10 mouse cellular contexts compared by ENCODE assay signal in genomic region chr1:139267844-139268243, GRCm38 (mm10).
DNase-seq lines count a peak whose midpoint lies in the region; ATAC-seq and TF ChIP-seq lines count a peak whose summit lies in the region.
"Had no signal": no experiment of that assay in that cellular context is flagged by ENCODE, and none has a peak within 500 bp of the region (broad histone marks: within the 10 kb centered on the region; RNA-seq: fewer than 3 reads in every experiment).

No protein-coding gene starts in this region.

- in situ Hi-C loops in Patski (cut with MboI; ENCODE audit: low pct_unique_long_range_greater_than_20kb): loop anchor here (10.0 kb wide), 2 partner anchors 433 to 943 kb away; no protein-coding TSS in a partner anchor

- H3K9me3 ChIP-seq in lung, embryonic 14.5 days (ENCODE audit: low read depth, low read length): no peaks in the 10 kb centered on the region
- no peaks in the 10 kb centered on the region for H3K9me3 ChIP-seq in hindbrain, embryonic 14.5 days (ENCODE audit: control insufficient read depth, low read length)

- CTCF ChIA-PET in Patski (lab: Charles Lee): interaction anchor here (0.7 to 2.1 kb wide), 6 partner anchors 10 to 112 kb away, joined by 3 to 4 read pairs (median 3); no protein-coding TSS in a partner anchor

- no peak overlapping the region for H3K27ac ChIP-seq in lung, embryonic 14.5 days (ENCODE audit: low read depth)
- no peak overlapping the region for H3K27ac ChIP-seq in hindbrain, embryonic 14.5 days

- TF ChIP-seq CTCF in lung, embryonic 14.5 days (IDR thresholded peaks at IDR 0.05; ENCODE audit: low read depth): peak; percentile 82
- no peak for TF ChIP-seq CTCF in lung, adult 2 months (IDR thresholded peaks at IDR 0.05; ENCODE audit: insufficient read depth, low read length)
- peak; percentile 61 for TF ChIP-seq CTCF in Patski (IDR thresholded peaks at IDR 0.05)

- ATAC-seq in lung, embryonic 14.5 days (ENCODE audit: insufficient read depth): peak; percentile 24; the same call in 1 of the 2 replicates
- ATAC-seq in Patski: peak; percentile 39
- peak; percentile 64; the same call in 1 of the 2 replicates for ATAC-seq in hindbrain, embryonic 14.5 days (ENCODE audit: low FRiP score)

- intact Hi-C loops in left cerebral cortex, postnatal 14 days (cut with DNase I): loop anchor here (5.0 kb wide), 2 partner anchors 101 to 426 kb away; no protein-coding TSS in a partner anchor

- POLR2A ChIA-PET in Patski (lab: Charles Lee): no interaction called here

- no peaks in the 10 kb centered on the region for H3K4me1 ChIP-seq in lung, embryonic 14.5 days (ENCODE audit: insufficient read depth)
- no peaks in the 10 kb centered on the region for H3K4me1 ChIP-seq in lung, adult 2 months (ENCODE audit: control insufficient read depth, insufficient read depth, low read length)
- no peaks in the 10 kb centered on the region for H3K4me1 ChIP-seq in hindbrain, embryonic 14.5 days (replicated peaks; ENCODE audit: control insufficient read depth, insufficient read depth, low read length)

- no peak overlapping the region for H3K4me2 ChIP-seq in lung, embryonic 14.5 days
- no peak overlapping the region for H3K4me2 ChIP-seq in hindbrain, embryonic 14.5 days (replicated peaks)

- peak; percentile 94 for DNase-seq in lung, embryonic 14.5 days
- no peak for DNase-seq in lung, adult 2 months
- DNase-seq in Patski (ENCODE audit: low read depth, low spot score): peak; percentile 22
- peak; percentile 70 for DNase-seq in embryo, embryonic 11.5 days (ENCODE audit: low read depth, low spot score)
- peak; percentile 94 for DNase-seq in hindbrain, embryonic 14.5 days (ENCODE audit: low spot score)
- DNase-seq in left cerebral cortex, postnatal 14 days (ENCODE audit: low spot score in 2 of 2): peak; percentile 59 to 79
- peak; percentile 20 to 27 for DNase-seq in natural killer cell, adult 2 months (ENCODE audit: low spot score in 2 of 2)
- DNase-seq in urinary bladder, postnatal 4 days (ENCODE audit: low spot score in 2 of 2): no peak

- H3K4me3 ChIP-seq in lung, embryonic 14.5 days (ENCODE audit: low read depth, low read length): no peak overlapping the region
- H3K4me3 ChIP-seq in lung, adult 2 months (replicated peaks; ENCODE audit: extremely low read depth, low read depth, low read length): no peak overlapping the region
- no peak overlapping the region for H3K4me3 ChIP-seq in hindbrain, embryonic 14.5 days (replicated peaks; ENCODE audit: low read length)
- H3K4me3 ChIP-seq: erythroblast, embryonic 14.5 days; myocyte had no signal

- 15% methylated on average over 6 of the region's 6 CpGs for WGBS in lung, embryonic 14.5 days
- WGBS in lung, adult 2 months: 15% methylated on average over 6 of the region's 6 CpGs
- 17% methylated on average over 6 of the region's 6 CpGs for WGBS in hindbrain, embryonic 14.5 days

- H3K27me3 ChIP-seq in lung, embryonic 14.5 days (ENCODE audit: insufficient read depth, low read length): no peaks in the 10 kb centered on the region
- H3K27me3 ChIP-seq in Patski: peaks cover 46% of the 10 kb centered on the region
- no peaks in the 10 kb centered on the region for H3K27me3 ChIP-seq in hindbrain, embryonic 14.5 days (ENCODE audit: control insufficient read depth, insufficient read depth, low read length)

- H3K9ac ChIP-seq in lung, embryonic 14.5 days: no peak overlapping the region
- no peak overlapping the region for H3K9ac ChIP-seq in hindbrain, embryonic 14.5 days

- TF ChIP-seq POLR2A in lung, adult 2 months (IDR thresholded peaks at IDR 0.05; ENCODE audit: borderline replicate concordance, extremely low read depth, low read depth, low read length): no peak

- H3K36me3 ChIP-seq in lung, embryonic 14.5 days (ENCODE audit: insufficient read depth): no peaks in the 10 kb centered on the region
- no peaks in the 10 kb centered on the region for H3K36me3 ChIP-seq in hindbrain, embryonic 14.5 days (replicated peaks; ENCODE audit: control insufficient read depth, insufficient read depth)

Comparison
In these comparisons a context has a peak if more than half of its experiments do, and no peak if none do; other contexts are left out.
1. DNase-seq: peak in lung, embryonic 14.5 days (single experiment), Patski (single experiment), embryo, embryonic 11.5 days (single experiment), hindbrain, embryonic 14.5 days (single experiment), left cerebral cortex, postnatal 14 days (2 of 2) and natural killer cell, adult 2 months (2 of 2); none in lung, adult 2 months (single experiment) and urinary bladder, postnatal 4 days (0 of 2).
2. Peak in every context shown above with its lines, with median percentiles within 50 percentile points of each other: ATAC-seq.